Mouse (Mus musculus) 3134 (cell line): Measurements from ENCODE around the gene Tbc1d22a.

Experiments used
- DNase-seq: peaks from one replicate; pipeline ENCODE4 v3.0.0-alpha.2; 2011; ENCODE audit warnings: low spot score; ENCODE audit not compliant: insufficient read length; ENCODE audit errors: extremely low read depth

Tbc1d22a gene

GRCm38 (mm10) chr15:86491434-86492099 is 277.3 kb downstream of the Tbc1d22a start:
- no peak for DNase-seq

- DNase-seq, result peak; percentile 18
Observed at GRCm38 (mm10) chr15:86492636-86493035, 278.4 kb downstream of the Tbc1d22a start.

GRCm38 (mm10) chr15:86496209-86496608 is 281.9 kb downstream of the Tbc1d22a start:
- DNase-seq, result no peak

GRCm38 (mm10) chr15:86496646-86497045 is 282.4 kb downstream of the Tbc1d22a start:
- no peak for DNase-seq

GRCm38 (mm10) chr15:86500536-86500935 is 286.3 kb downstream of the Tbc1d22a start:
- no peak for DNase-seq

- no peak for DNase-seq
Observed at GRCm38 (mm10) chr15:86503413-86503812, 289.2 kb downstream of the Tbc1d22a start.

GRCm38 (mm10) chr15:86506666-86507065 is 292.4 kb downstream of the Tbc1d22a start:
- DNase-seq, result no peak

- DNase-seq, result no peak
Observed at GRCm38 (mm10) chr15:86507546-86507945, 293.3 kb downstream of the Tbc1d22a start.

- DNase-seq, result no peak
Observed at GRCm38 (mm10) chr15:86508406-86509176, 294.3 kb downstream of the Tbc1d22a start.

GRCm38 (mm10) chr15:86509601-86510000 is 295.3 kb downstream of the Tbc1d22a start:
- DNase-seq, result no peak

GRCm38 (mm10) chr15:86511181-86511580 is 296.9 kb downstream of the Tbc1d22a start:
- no peak for DNase-seq

GRCm38 (mm10) chr15:86513336-86513735 is 299.1 kb downstream of the Tbc1d22a start:
- DNase-seq, result no peak

- DNase-seq, result no peak
Observed at GRCm38 (mm10) chr15:86520201-86520600, 305.9 kb downstream of the Tbc1d22a start.

- no peak for DNase-seq
Observed at GRCm38 (mm10) chr15:86535356-86535755, 321.1 kb downstream of the Tbc1d22a start.

- no peak for DNase-seq
Observed at GRCm38 (mm10) chr15:86542371-86542770, 328.1 kb downstream of the Tbc1d22a start.

GRCm38 (mm10) chr15:86544122-86544795 is 330.0 kb downstream of the Tbc1d22a start:
- DNase-seq, result no peak
